Mouse (Mus musculus): ENCODE data around the gene Cyp2t4. TPM values are rescaled to one million over a fixed set of nuclear protein-coding genes. Genes with fewer than 3 reads are reported as not detected.

Cyp2t4 gene
- polyA plus RNA-seq, 1 experiment from 2014 or later, result 0.36 TPM

DNA sequence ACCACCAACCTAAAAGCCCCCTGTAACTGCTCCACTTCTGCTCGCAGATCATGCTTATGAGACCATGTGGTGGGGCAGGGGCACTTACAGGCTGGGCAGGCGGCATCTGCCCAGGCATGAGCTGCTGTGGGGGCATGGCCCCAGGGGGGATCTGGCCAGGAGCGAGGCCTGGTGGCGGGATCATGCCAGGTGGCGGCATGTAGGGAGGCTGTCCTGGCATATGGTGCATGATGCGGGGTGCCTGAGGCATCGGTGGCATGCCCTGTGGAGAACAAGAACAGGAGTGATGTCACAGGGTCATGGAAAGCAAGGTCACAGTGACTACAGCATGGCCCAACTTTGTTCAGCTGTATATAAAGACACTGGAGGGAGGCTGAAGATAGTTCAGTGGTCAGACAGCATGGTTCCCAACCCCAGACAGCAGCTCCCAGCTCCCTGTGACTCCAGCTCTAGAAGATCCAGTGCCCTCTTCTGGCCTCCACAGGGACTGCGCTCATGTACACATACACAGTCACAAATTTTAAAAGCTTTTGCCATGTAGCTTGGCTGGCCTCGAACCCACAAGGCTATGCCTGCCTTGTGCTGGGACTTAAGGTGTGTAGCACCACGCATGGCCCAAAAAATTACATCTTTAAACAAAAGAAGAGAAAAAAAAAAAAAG lies 35.9 kb downstream of the Cyp2t4 start:
- 90% methylated on average over 10 of the region's 10 CpGs for WGBS
- Histone ChIP-seq H3K27ac (replicated peaks) (no peak overlapping the region), H3K27me3 (replicated peaks) (no peaks in the 10 kb centered on the region), H3K4me3 (replicated peaks) (no peak overlapping the region), H3K9ac (replicated peaks) (no peak overlapping the region), H3K36me3 (peaks cover 88% of the 10 kb centered on the region), H3K9me3 (replicated peaks) (no peaks in the 10 kb centered on the region), H3K4me2 (no peak overlapping the region), H3K4me1 (peaks cover 20% of the 10 kb centered on the region)
- no peak for ATAC-seq (ENCODE audit: low FRiP score)

DNA sequence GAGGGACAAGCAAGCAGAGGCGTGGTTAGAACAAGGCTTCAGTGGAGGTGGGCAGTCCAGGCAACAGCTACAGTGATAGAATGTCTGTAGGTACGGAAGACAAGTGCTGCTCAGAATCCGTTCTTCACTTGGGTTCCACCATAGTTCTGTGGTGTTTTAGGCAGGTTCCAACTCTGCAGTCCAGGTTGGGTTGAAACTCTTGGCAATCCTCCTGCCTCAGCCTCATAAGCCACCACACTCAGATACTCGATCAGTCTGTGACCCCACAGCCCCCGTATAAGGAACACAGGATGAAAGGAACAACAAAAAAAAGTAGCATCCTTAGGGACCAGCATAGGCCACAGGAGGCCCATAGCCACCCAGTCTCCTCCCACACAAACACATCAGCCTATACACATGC lies 38.9 kb downstream of the Cyp2t4 start:
- Histone ChIP-seq H3K4me2 (no peak overlapping the region), H3K9me3 (replicated peaks) (no peaks in the 10 kb centered on the region), H3K36me3 (peaks cover 60% of the 10 kb centered on the region), H3K27ac (replicated peaks) (no peak overlapping the region), H3K4me3 (replicated peaks) (no peak overlapping the region), H3K9ac (replicated peaks) (no peak overlapping the region), H3K27me3 (replicated peaks) (no peaks in the 10 kb centered on the region), H3K4me1 (peaks cover 34% of the 10 kb centered on the region)
- ATAC-seq (ENCODE audit: low FRiP score), result no peak
- 98% methylated on average over 5 of the region's 5 CpGs for WGBS

DNA sequence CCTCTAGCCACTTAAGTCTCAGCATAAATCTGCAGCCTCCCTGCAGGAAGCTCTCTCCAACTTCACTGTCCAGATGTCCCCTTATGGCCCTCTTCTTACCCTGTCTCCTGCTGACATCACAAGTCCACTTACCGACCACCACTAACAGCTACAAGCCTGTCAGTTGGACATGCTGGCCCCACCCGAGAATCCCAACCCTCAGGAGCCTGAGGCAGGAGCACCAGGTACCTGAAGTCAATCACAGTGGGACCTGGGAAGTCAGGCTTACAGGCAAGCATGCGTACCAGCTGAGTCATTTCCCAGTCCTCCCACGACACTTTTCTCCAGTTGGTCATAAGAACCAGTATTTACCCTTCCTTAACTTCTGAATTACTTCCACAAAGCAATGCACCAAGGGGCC lies 40.2 kb downstream of the Cyp2t4 start:
- Histone ChIP-seq H3K9me3 (replicated peaks) (no peaks in the 10 kb centered on the region), H3K4me2 (peak overlapping the region; percentile 5), H3K36me3 (peaks cover 48% of the 10 kb centered on the region), H3K4me1 (peaks cover 34% of the 10 kb centered on the region), H3K27me3 (replicated peaks) (no peaks in the 10 kb centered on the region), H3K9ac (replicated peaks) (no peak overlapping the region), H3K27ac (replicated peaks) (no peak overlapping the region), H3K4me3 (replicated peaks) (no peak overlapping the region)
- WGBS, result 88% methylated on average over 4 of the region's 4 CpGs
- no peak for ATAC-seq (ENCODE audit: low FRiP score)

DNA sequence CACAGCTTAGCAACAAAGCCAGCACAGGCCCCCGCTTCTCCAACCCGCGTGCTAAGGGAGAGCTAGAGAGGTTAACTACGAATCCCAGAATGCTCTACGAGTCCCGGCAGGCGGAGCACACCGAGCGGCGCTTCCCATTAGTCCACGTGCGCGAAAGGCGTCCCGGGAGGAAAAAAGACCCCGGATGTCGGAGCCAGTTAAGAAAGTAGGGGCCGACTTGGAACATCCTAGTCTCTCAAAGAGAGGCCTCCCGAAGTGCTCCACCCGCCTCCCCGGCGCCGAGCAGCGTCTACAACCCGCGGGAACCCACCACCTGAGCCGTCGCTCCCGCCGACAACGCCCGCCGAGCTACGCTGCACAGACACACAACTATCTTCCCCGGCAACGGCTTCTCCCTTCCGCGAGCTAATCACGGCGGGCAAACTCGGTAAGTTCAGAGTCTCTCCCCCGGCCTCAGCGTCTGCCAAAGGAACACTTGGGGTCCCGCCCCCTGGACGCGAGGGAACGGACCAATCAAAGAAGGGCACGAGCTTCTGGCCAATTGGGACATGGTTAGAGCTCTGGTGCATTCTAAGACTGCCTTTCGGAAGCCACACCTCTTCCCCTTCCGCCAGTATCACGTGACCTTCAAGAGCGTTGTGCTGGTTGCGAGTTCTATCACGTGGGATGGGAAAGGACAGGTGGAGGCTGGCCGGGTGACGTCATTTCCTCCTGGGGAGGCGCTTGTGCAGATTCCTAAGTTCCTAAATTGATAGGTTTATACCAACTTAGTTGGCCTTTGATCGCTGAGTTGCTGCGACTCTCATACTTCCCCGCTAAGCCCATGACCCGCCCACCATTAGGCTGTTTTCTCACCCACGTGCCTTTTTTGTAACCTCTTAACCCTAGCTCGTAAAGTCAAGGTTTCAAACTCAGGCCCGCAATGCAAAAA lies 42.4 kb downstream of the Cyp2t4 start, which contains the start of the genes BC024978 and Snrpa:
Gene BC024978 (plus strand): TSS at position 101 of the 931 bp plus-strand sequence.
Gene Snrpa (minus strand): TSS at position 591 of the 931 bp plus-strand sequence.
- Histone ChIP-seq H3K27ac (replicated peaks) (peak within 1 kb of the TSS; percentile 99), H3K4me2 (peak within 1 kb of the TSS; percentile 74), H3K4me1 (peaks cover 34% of the 10 kb centered on the region), H3K4me3 (replicated peaks) (peak within 1 kb of the TSS; percentile 97), H3K36me3 (peaks cover 28% of the 10 kb centered on the region), H3K9ac (replicated peaks) (peak within 1 kb of the TSS; percentile 91), H3K27me3 (replicated peaks) (no peaks in the 10 kb centered on the region), H3K9me3 (replicated peaks) (no peaks in the 10 kb centered on the region)
- under 1% methylated on average over 64 of the region's 64 CpGs for WGBS
- peak; percentile 98 for ATAC-seq (ENCODE audit: low FRiP score)

DNA sequence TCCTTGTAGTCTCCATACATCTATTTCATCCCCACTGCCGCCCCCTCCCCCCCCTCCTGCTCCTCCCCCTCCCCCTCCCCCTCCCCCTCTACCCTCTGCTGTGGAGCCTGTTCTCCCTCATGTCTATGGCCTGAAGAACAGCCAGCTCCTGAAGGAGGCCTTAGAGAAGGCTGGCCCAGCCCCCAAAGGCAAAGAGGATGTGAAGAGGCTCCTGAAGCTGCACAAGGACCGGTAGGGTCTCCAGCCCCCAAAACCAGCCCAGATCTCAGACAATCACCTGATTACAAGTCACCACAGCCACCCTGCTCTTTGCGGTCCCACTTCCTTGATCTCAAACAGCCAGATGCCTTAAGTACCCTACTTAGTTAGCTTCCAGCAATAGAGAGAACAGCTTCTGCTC lies 43.6 kb downstream of the Cyp2t4 start:
- Histone ChIP-seq H3K4me2 (no peak overlapping the region), H3K27me3 (replicated peaks) (no peaks in the 10 kb centered on the region), H3K36me3 (peaks cover 19% of the 10 kb centered on the region), H3K27ac (replicated peaks) (no peak overlapping the region), H3K9ac (replicated peaks) (no peak overlapping the region), H3K4me3 (replicated peaks) (no peak overlapping the region), H3K9me3 (replicated peaks) (no peaks in the 10 kb centered on the region), H3K4me1 (peaks cover 34% of the 10 kb centered on the region)
- WGBS, result 84% methylated on average over 3 of the region's 3 CpGs
- no peak for ATAC-seq (ENCODE audit: low FRiP score)

DNA sequence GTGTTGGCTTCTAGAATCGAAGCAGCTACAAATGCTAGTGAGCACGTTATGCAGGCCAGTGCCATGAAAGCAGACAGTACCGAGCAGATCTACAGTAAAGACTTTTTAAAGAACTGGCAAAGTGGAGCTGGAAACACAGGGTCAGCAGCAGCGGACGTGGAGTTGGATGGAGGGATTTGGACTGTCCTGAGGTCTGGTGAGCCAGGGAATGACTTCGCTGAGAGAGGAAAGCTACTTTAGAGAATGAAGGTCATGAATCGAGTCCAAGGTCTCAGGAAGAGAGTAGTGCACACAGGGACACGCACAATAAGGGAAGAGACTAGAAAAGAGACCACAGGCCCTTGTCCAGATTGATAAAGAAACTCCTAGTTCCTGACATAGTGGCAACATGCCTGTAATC lies 44.1 kb downstream of the Cyp2t4 start:
- Histone ChIP-seq H3K9me3 (replicated peaks) (no peaks in the 10 kb centered on the region), H3K27me3 (replicated peaks) (no peaks in the 10 kb centered on the region), H3K4me2 (no peak overlapping the region), H3K9ac (replicated peaks) (no peak overlapping the region), H3K36me3 (peaks cover 19% of the 10 kb centered on the region), H3K27ac (replicated peaks) (no peak overlapping the region), H3K4me1 (peaks cover 32% of the 10 kb centered on the region), H3K4me3 (replicated peaks) (no peak overlapping the region)
- 97% methylated on average over 8 of the region's 8 CpGs for WGBS
- ATAC-seq (ENCODE audit: low FRiP score), result no peak

DNA sequence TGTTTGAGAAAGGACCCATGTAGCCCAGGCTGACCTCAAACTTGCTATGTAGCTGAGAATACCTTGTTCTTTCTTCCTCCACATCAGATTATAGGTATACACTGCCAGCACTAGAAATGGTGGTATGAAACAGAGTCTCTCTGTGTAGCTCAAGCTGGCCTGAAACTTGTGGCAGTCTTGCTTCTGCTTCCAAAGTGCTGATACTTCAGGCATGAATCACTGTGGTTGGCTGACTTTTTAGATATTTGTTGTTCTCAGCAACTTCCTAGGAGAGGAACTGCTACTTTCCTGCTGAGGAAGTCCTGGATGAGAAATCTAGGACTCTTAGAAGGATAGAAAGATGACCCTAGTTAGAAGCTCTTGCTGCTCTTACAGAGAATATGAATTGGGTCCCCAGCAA lies 44.8 kb downstream of the Cyp2t4 start:
- H3K4me2 ChIP-seq, result no peak overlapping the region
- no peaks in the 10 kb centered on the region for H3K27me3 ChIP-seq (replicated peaks)
- no peak for ATAC-seq (ENCODE audit: low FRiP score)

DNA sequence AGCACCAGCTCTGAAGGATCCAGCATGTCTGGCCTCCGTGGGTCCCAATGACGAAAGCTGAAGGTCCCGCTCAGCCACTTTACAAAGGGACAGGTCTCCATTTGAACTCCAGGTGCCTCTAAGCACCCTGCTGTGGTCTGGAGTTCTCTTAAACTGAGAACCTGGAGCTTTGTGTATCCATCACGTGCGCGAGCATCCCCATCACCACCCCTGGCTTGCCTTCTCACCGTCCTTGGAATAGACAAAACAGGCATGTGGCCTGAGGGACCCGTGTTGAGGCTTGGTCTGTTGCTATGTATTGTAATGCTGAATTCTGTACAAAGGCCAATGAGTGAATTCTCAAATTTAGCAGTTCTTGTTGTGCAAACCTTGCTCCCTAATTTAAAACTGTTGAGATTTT lies 45.3 kb downstream of the Cyp2t4 start:
- WGBS, result 97% methylated on average over 8 of the region's 8 CpGs

More for the DNA sequence above, 44.8 kb downstream of the Cyp2t4 start:
- Histone ChIP-seq H3K36me3 (peaks cover 19% of the 10 kb centered on the region), H3K4me3 (replicated peaks) (no peak overlapping the region), H3K9me3 (replicated peaks) (no peaks in the 10 kb centered on the region), H3K4me1 (peaks cover 24% of the 10 kb centered on the region), H3K9ac (replicated peaks) (no peak overlapping the region), H3K27ac (replicated peaks) (no peak overlapping the region)

DNA sequence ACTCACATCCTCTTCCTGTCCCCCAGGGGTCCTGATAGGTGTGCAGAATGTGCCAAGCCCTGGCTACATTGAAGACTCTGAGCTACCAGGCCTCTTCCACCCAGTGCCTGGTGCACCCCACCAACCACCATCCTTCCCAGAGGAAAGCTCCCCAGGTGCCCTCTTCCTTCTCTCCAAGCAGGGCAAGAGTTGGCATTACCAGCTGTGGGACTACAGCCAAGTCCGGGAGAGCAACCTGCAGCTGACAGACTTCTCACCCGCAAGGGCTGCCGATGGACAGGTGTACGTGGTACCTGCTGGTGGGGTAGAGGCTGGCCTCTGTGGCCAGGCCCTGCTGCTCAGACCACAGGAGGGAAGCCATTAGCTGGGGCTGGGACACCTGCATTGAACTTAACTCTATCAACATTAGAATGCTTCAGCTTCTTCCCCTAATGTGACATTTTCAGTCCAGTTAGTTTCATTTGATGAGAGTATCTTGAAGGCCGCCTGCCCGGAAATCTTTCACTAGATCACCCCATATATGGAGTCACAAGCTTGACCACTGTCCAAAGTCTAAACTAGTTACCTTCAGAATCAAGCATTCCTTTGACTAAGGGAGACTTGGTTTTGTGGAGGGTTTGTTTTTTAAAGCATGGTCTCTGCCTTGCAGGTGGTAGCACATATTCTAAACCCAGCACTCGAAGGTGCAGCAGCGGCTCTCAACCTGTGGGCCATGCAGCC lies 50.4 kb downstream of the Cyp2t4 start:
- no peaks in the 10 kb centered on the region for H3K9me3 ChIP-seq (replicated peaks)
- H3K4me3 ChIP-seq (replicated peaks), result no peak overlapping the region
- no peaks in the 10 kb centered on the region for H3K27me3 ChIP-seq (replicated peaks)
- no peak overlapping the region for H3K9ac ChIP-seq (replicated peaks)
- H3K4me2 ChIP-seq, result no peak overlapping the region
- peaks cover 58% of the 10 kb centered on the region for H3K36me3 ChIP-seq
- no peak overlapping the region for H3K27ac ChIP-seq (replicated peaks)
- ATAC-seq (ENCODE audit: low FRiP score), result no peak
- no peaks in the 10 kb centered on the region for H3K4me1 ChIP-seq
- 95% methylated on average over 8 of the region's 8 CpGs for WGBS

More for the DNA sequence above, 45.3 kb downstream of the Cyp2t4 start:
- no peak overlapping the region for H3K4me2 ChIP-seq
- peaks cover 20% of the 10 kb centered on the region for H3K4me1 ChIP-seq
- peaks cover 21% of the 10 kb centered on the region for H3K36me3 ChIP-seq
- no peak overlapping the region for H3K27ac ChIP-seq (replicated peaks)
- no peak overlapping the region for H3K9ac ChIP-seq (replicated peaks)
- no peaks in the 10 kb centered on the region for H3K9me3 ChIP-seq (replicated peaks)
- no peak for ATAC-seq (ENCODE audit: low FRiP score)
- no peak overlapping the region for H3K4me3 ChIP-seq (replicated peaks)
- no peaks in the 10 kb centered on the region for H3K27me3 ChIP-seq (replicated peaks)

All from neural tube, embryonic 15.5 days (tissue).